Mouse (Mus musculus): Measurements from ENCODE around the gene Nlrx1. TPM values are rescaled to one million over a fixed set of nuclear protein-coding genes. Genes with fewer than 3 reads are reported as not detected.
"Not testable (repeated sequence)": the region's sequence is repeated elsewhere in the genome, so short reads cannot be mapped to it uniquely, and the experiment has no call there.

The Nlrx1 gene
- polyA plus RNA-seq, 1 experiment from 2014 or later, result 11.4 TPM

DNA sequence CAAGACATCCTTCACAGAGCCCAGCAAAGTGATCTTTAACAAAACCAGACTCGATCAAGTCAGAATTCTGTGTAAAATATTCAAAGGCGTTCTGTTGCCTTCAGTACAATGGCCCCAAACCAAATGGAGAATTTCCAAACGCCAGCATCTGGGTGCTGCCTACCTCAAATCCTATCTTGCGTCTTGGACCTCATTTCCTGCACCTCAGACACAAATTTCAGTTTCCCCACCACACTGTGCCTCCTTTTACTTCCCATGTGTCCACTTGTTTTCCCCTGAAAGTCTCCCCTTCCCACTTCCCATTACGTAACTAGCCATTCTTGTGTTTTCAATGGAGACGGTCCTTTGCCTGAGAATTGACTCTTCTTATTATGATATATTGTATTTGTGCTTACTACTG is 38.1 kb upstream of the Nlrx1 start:
- no peaks in the 10 kb centered on the region for H3K9me3 ChIP-seq (replicated peaks; ENCODE audit: control insufficient read depth, low read length)
- peaks cover 19% of the 10 kb centered on the region for H3K4me1 ChIP-seq (ENCODE audit: control insufficient read depth, insufficient read depth, low read length)
- no peak for ATAC-seq (ENCODE audit: insufficient read depth, low FRiP score)
- H3K9ac ChIP-seq (ENCODE audit: low read length), result no peak overlapping the region
- H3K36me3 ChIP-seq (ENCODE audit: control insufficient read depth, insufficient read depth, low read length), result 0 out of 2 replicates have a peak, but pooled peaks cover 2% of the 10 kb centered on the region
- no peak overlapping the region for H3K4me3 ChIP-seq (replicated peaks; ENCODE audit: low read length)
- WGBS, result 91% methylated on average over 6 of the region's 6 CpGs
- H3K27ac ChIP-seq (ENCODE audit: low read length), result no peak overlapping the region
- H3K27me3 ChIP-seq (ENCODE audit: control insufficient read depth, insufficient read depth, low read length), result no peaks in the 10 kb centered on the region
- H3K4me2 ChIP-seq (ENCODE audit: low read depth, low read length), result no peak overlapping the region

DNA sequence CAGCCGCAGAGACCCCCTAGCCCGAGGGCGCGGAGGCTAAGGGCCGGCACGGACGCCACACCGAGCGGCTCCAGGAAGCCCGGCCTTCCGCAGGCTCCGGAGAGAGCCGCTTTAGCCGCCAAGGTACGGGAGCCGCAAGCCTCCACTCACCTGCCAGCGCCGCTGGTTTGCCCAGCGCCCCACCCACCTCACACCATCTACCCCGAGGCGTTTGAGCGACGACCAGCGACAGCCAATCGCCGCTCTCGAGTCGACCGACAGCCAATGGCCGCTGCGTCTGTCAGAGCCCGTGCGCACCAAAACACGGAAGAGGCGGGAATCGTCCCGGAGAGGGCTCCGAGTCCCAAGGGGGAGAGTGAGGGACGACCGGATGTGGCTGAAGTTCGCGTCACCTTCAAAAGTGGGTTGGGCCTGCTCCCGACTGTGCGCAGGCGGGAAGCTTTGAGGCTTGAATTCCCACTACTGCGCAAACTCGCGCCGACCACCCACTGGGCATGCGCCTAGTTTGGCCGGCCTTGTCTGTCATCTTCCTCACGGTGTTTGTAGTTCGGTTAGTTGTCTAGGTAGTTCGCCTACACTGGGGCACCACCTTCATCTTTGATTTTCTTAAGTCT is 37.2 kb upstream of the Nlrx1 start, which contains the start of gene Hinfp:
Gene Hinfp, minus strand, starts transcription at position 206 of the 614 bp plus-strand sequence.
- under 1% methylated on average over 54 of the region's 54 CpGs for WGBS
- H3K4me1 ChIP-seq (ENCODE audit: control insufficient read depth, insufficient read depth, low read length), result peaks cover 10% of the 10 kb centered on the region
- ATAC-seq (ENCODE audit: insufficient read depth, low FRiP score), result peak; percentile 99
- H3K4me2 ChIP-seq (ENCODE audit: low read depth, low read length), result peak within 1 kb of the TSS; percentile 78
- peak within 1 kb of the TSS; percentile 84 for H3K9ac ChIP-seq (ENCODE audit: low read length)
- peaks cover 9% of the 10 kb centered on the region for H3K36me3 ChIP-seq (ENCODE audit: control insufficient read depth, insufficient read depth, low read length)
- peak within 1 kb of the TSS; percentile 77 for H3K4me3 ChIP-seq (replicated peaks; ENCODE audit: low read length)
- no peaks in the 10 kb centered on the region for H3K27me3 ChIP-seq (ENCODE audit: control insufficient read depth, insufficient read depth, low read length)
- H3K27ac ChIP-seq (ENCODE audit: low read length), result peak within 1 kb of the TSS; percentile 76
- no peaks in the 10 kb centered on the region for H3K9me3 ChIP-seq (replicated peaks; ENCODE audit: control insufficient read depth, low read length)

GRCm38 (mm10) chr9:44300001-44300400 is 31.6 kb upstream of the Nlrx1 start:
- not testable (repeated sequence) for H3K4me2 ChIP-seq (ENCODE audit: low read depth, low read length); H3K27me3 ChIP-seq (ENCODE audit: control insufficient read depth, insufficient read depth, low read length); H3K9me3 ChIP-seq (replicated peaks; ENCODE audit: control insufficient read depth, low read length); H3K9ac ChIP-seq (ENCODE audit: low read length); H3K4me3 ChIP-seq (replicated peaks; ENCODE audit: low read length); ATAC-seq (ENCODE audit: insufficient read depth, low FRiP score); H3K27ac ChIP-seq (ENCODE audit: low read length); H3K4me1 ChIP-seq (ENCODE audit: control insufficient read depth, insufficient read depth, low read length)
- WGBS, result 96% methylated on average over 3 of the region's 3 CpGs
- peaks cover 34% of the 10 kb centered on the region for H3K36me3 ChIP-seq (ENCODE audit: control insufficient read depth, insufficient read depth, low read length)

GRCm38 (mm10) chr9:44292490-44292889 is 24.1 kb upstream of the Nlrx1 start:
- WGBS, result 75% methylated on average over 3 of the region's 3 CpGs
- Histone ChIP-seq H3K4me1 (ENCODE audit: control insufficient read depth, insufficient read depth, low read length) (peaks cover 14% of the 10 kb centered on the region), H3K27ac (ENCODE audit: low read length) (no peak overlapping the region), H3K9me3 (replicated peaks; ENCODE audit: control insufficient read depth, low read length) (peaks cover 9% of the 10 kb centered on the region; the same call in 1 of the 2 replicates), H3K4me2 (ENCODE audit: low read depth, low read length) (no peak overlapping the region), H3K27me3 (ENCODE audit: control insufficient read depth, insufficient read depth, low read length) (0 out of 2 replicates have a peak, but pooled peaks cover 5% of the 10 kb centered on the region), H3K36me3 (ENCODE audit: control insufficient read depth, insufficient read depth, low read length) (peaks cover 14% of the 10 kb centered on the region), H3K9ac (ENCODE audit: low read length) (no peak overlapping the region), H3K4me3 (replicated peaks; ENCODE audit: low read length) (no peak overlapping the region)
- no peak for ATAC-seq (ENCODE audit: insufficient read depth, low FRiP score)

DNA sequence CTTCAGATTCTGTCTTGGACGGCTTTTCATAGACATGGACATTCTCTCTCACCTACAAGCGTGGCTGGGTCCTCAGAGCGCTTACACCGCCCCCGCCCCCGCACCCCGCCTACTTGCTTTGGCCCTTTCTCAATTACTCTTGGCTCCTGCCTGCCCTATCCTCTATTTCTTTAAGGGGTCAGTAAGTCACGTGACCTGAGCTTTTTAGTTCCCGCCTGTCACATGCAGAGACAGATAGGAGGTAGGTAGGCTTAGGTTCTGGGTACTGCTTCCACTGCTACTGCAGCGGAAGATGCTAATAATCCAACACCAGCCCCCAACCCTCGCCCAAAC is 20.5 kb upstream of the Nlrx1 start:
- Histone ChIP-seq H3K4me2 (ENCODE audit: low read depth, low read length) (peak overlapping the region; percentile 93; the same call in 1 of the 2 replicates), H3K27ac (ENCODE audit: low read length) (no peak overlapping the region), H3K4me3 (replicated peaks; ENCODE audit: low read length) (no peak overlapping the region), H3K9ac (ENCODE audit: low read length) (no peak overlapping the region), H3K4me1 (ENCODE audit: control insufficient read depth, insufficient read depth, low read length) (peaks cover 23% of the 10 kb centered on the region), H3K36me3 (ENCODE audit: control insufficient read depth, insufficient read depth, low read length) (peaks cover 4% of the 10 kb centered on the region; the same call in 1 of the 2 replicates), H3K27me3 (ENCODE audit: control insufficient read depth, insufficient read depth, low read length) (0 out of 2 replicates have a peak, but pooled peaks cover 5% of the 10 kb centered on the region), H3K9me3 (replicated peaks; ENCODE audit: control insufficient read depth, low read length) (peaks cover 9% of the 10 kb centered on the region; the same call in 1 of the 2 replicates)
- no peak for ATAC-seq (ENCODE audit: insufficient read depth, low FRiP score)
- WGBS, result 12% methylated on average over 11 of the region's 11 CpGs

DNA sequence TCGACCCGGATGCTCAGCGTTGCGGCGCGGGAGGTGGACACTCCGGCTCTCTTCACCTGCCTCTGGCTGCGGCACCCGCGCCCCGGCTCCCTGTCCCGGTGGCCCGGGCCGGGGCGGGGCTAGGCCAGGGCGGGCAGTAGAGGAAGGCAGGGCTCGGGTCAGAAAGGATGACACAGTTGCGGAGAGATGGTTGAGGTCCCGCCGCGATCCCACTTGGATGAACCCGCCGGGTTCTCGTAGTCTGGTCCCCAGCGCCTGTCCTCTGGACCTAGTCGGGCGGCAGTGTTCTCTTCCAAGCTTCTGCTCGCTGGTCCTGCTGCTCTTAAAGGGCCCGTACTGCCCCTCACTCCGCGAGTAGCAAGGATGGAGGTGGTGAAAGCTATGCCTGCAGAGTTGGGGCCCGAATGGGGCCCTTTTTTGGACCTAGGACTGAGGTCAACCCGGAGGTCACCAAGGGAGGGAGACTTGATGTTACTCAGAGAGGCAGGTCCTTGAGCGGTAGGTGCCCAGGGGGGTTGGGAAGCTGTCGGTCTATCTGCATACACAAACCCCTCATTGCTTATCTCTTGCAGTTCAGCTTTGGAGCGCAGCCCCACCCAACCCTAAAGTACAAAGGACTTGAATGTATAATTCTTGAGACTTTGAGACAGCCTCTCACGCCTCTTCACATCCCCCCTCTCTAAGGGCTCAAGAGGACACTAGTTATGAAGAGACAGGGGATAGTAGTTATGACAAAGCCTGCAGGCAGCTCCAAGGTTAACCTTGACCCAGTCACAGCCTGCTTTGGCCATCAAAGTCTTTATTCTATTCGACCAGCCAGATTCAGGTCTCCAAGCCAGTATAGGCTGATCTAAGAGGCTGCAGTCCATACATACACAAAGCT is 19.9 kb upstream of the Nlrx1 start, which contains the start of gene Abcg4:
Gene Abcg4, minus strand, starts transcription at position 540 of the 883 bp plus-strand sequence.
- H3K36me3 ChIP-seq (ENCODE audit: control insufficient read depth, insufficient read depth, low read length), result peaks cover 4% of the 10 kb centered on the region; the same call in 1 of the 2 replicates
- 1% methylated on average over 38 of the region's 38 CpGs for WGBS
- H3K9me3 ChIP-seq (replicated peaks; ENCODE audit: control insufficient read depth, low read length), result peaks cover 9% of the 10 kb centered on the region; the same call in 1 of the 2 replicates

DNA sequence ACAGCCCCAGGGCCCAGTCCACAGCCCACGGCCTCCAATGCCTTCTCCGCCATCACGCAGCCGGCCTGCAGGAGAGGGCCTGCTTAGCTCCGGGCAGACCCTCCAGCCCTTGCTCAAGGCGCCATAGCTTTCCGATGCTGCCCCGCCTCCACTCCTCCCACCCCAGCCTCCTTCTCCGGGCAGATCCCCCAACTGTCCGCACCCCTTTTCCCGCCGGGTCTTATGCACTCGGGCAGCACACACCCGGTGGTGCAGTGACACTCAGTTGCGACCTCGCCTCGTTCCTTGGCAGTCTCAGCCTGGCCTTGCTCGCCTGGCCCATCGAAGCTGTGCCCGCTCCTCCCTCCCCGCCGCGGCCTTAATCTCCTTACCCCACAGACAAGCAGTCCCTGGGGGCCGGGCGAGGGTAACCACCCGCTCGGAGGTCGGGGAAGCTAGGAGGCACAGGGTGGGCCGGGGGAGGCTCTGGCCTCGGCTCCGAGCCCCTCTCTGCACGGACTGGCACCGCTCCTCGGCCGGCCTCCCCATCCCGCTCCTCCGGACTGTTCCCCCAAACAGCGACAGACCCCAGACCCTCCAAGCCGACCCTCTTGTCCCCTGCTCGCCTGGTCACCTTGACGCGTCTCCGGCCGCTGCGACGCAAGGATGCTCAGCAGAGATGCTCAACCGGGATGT is 19.1 kb upstream of the Nlrx1 start:
- Histone ChIP-seq H3K9ac (ENCODE audit: low read length) (peak overlapping the region; percentile 81), H3K27ac (ENCODE audit: low read length) (no peak overlapping the region; the same call in 1 of the 2 replicates), H3K9me3 (replicated peaks; ENCODE audit: control insufficient read depth, low read length) (peaks cover 9% of the 10 kb centered on the region; the same call in 1 of the 2 replicates), H3K4me3 (replicated peaks; ENCODE audit: low read length) (peak overlapping the region; percentile 67), H3K4me2 (ENCODE audit: low read depth, low read length) (peak overlapping the region; percentile 93), H3K36me3 (ENCODE audit: control insufficient read depth, insufficient read depth, low read length) (no peaks in the 10 kb centered on the region; the same call in 1 of the 2 replicates), H3K4me1 (ENCODE audit: control insufficient read depth, insufficient read depth, low read length) (peaks cover 23% of the 10 kb centered on the region), H3K27me3 (ENCODE audit: control insufficient read depth, insufficient read depth, low read length) (0 out of 2 replicates have a peak, but pooled peaks cover 5% of the 10 kb centered on the region)
- WGBS, result under 1% methylated on average over 47 of the region's 47 CpGs
- peak; percentile 59 for ATAC-seq (ENCODE audit: insufficient read depth, low FRiP score)

More for the DNA sequence above, 19.9 kb upstream of the Nlrx1 start, which contains the start of gene Abcg4:
- Histone ChIP-seq H3K27ac (ENCODE audit: low read length) (no peak within 1 kb of the TSS; the same call in 1 of the 2 replicates), H3K9ac (ENCODE audit: low read length) (peak within 1 kb of the TSS; percentile 81), H3K4me1 (ENCODE audit: control insufficient read depth, insufficient read depth, low read length) (peaks cover 23% of the 10 kb centered on the region), H3K4me2 (ENCODE audit: low read depth, low read length) (peak within 1 kb of the TSS; percentile 93), H3K4me3 (replicated peaks; ENCODE audit: low read length) (peak within 1 kb of the TSS; percentile 67), H3K27me3 (ENCODE audit: control insufficient read depth, insufficient read depth, low read length) (0 out of 2 replicates have a peak, but pooled peaks cover 5% of the 10 kb centered on the region)
- ATAC-seq (ENCODE audit: insufficient read depth, low FRiP score), result peak; percentile 44; the same call in 1 of the 2 replicates

GRCm38 (mm10) chr9:44287003-44287400 is 18.6 kb upstream of the Nlrx1 start:
- H3K9ac ChIP-seq (ENCODE audit: low read length), result peak overlapping the region; percentile 81
- peaks cover 9% of the 10 kb centered on the region; the same call in 1 of the 2 replicates for H3K9me3 ChIP-seq (replicated peaks; ENCODE audit: control insufficient read depth, low read length)
- H3K36me3 ChIP-seq (ENCODE audit: control insufficient read depth, insufficient read depth, low read length), result no peaks in the 10 kb centered on the region; the same call in 1 of the 2 replicates
- peak overlapping the region; percentile 67 for H3K4me3 ChIP-seq (replicated peaks; ENCODE audit: low read length)
- ATAC-seq (ENCODE audit: insufficient read depth, low FRiP score), result no peak; the same call in 1 of the 2 replicates
- 0 out of 2 replicates have a peak, but pooled peaks cover 5% of the 10 kb centered on the region for H3K27me3 ChIP-seq (ENCODE audit: control insufficient read depth, insufficient read depth, low read length)
- peak overlapping the region; percentile 93 for H3K4me2 ChIP-seq (ENCODE audit: low read depth, low read length)
- H3K27ac ChIP-seq (ENCODE audit: low read length), result no peak overlapping the region
- peaks cover 23% of the 10 kb centered on the region for H3K4me1 ChIP-seq (ENCODE audit: control insufficient read depth, insufficient read depth, low read length)
- WGBS, result 14% methylated on average over 11 of the region's 11 CpGs

Data from stomach, embryonic 16.5 days (tissue).